Mouse (Mus musculus) heart, adult 2 months (tissue): ENCODE data around the gene Stk40.
A peak's percentile ranks its signal among the peaks of the same experiment; 100 is the strongest.
"Not testable (repeated sequence)": the region's sequence is repeated elsewhere in the genome, so short reads cannot be mapped to it uniquely, and the experiment has no call there.

Experiments
- CTCF ChIP-seq: fragments of 200-600 bp; IDR thresholded peaks from 2 replicates; pipeline ENCODE4 v1.8.1; 2022; ENCODE audit warnings: antibody characterized with exemption, mild to moderate bottlenecking, moderate library complexity
- POLR2A ChIP-seq: fragments of 200-500 bp; IDR thresholded peaks from 2 replicates; pipeline ENCODE4 v1.6.1; 2011; ENCODE audit warnings: mild to moderate bottlenecking, low read depth, low read length, control low read depth; ENCODE audit not compliant: insufficient read depth

DNA sequence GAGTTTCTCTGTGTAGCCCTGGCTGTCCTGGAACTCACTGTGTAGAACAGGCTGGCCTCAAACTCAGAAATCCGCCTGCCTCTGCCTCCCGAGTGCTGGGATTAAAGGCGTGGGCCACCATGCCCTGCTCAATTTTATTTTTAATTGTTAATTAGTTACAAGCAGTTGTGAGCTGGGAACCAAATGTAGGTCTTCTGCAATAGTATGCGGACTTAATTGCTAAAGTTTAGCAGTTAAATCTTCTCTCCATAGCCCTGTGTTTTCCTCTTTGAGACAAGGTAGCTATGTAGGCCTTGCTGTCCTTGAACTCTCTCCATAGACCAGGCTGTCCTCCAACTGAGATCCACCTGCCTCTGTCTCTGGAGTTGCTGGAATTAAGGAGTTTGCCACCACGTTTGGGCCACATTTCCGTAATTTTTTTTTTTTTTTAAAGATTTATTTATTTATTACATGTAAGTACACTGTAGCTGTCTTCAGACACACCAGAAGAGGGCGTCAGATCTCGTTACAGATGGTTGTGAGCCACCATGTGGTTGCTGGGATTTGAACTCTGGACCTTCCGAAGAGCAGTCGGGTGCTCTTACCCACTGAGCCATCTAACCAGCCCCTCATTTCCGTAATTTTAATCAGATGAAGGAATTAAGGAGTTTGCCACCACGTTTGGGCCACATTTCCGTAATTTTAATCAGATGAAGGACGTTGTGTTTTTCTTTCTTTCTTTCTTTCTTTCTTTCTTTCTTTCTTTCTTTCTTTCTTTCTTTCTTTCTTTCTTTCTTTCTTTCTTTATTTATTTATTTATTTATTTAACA lies 7.9 kb upstream of the Stk40 start:
- TF ChIP-seq POLR2A: not testable (repeated sequence)
- peak; percentile 16; the same call in 1 of the 2 replicates for TF ChIP-seq CTCF
